Mouse (Mus musculus): ENCODE measurements around the gene Kank2.

DNA sequence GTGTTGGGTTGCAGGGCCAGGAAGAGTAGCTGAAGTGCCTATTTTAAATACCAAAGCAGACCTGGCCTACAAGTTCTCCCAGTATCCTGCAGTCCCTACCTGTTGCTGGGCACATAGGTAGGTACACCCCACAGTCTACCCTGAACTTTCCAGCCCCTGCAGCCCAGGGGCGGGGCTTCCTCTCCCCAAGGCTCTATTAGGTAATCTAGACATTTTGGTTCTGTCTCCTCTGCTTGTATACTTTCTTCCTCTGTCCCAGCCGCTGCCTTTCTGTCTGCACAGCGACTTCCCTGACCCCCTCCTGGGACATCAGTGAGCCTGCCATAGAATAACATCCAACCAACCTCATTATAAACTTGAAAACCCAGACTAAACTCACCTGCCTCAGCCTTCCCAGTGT is 48.2 kb downstream of the Kank2 start:
- TF ChIP-seq EP300 (IDR thresholded peaks at IDR 0.05) (no peak), CTCF (IDR thresholded peaks at IDR 0.05) (no peak)
